Mouse (Mus musculus) stomach, postnatal 0 days (tissue): ENCODE data around the gene Sult2b1. TPM values are rescaled to one million over a fixed set of nuclear protein-coding genes. Genes with fewer than 3 reads are reported as not detected.

Experiments
- ATAC-seq: fragments of 200-750 bp; cut with Nextera tagmentation; 2 replicates; pipeline ENCODE4 v1.8.0; 2017; ENCODE audit not compliant: low FRiP score, low TSS enrichment
- DNase-seq: peaks from one replicate; pipeline ENCODE4 v3.0.0-alpha.2; 2016; ENCODE audit warnings: low spot score
- H3K27ac ChIP-seq: fragments of 300-500 bp; sonication (generic); replicated peaks from 2 replicates; pipeline ENCODE4 v1.5.1; 2014; ENCODE audit warnings: mild to moderate bottlenecking, control low read depth
- H3K27me3 ChIP-seq: fragments of 300-500 bp; sonication (generic); 2 replicates; pipeline ENCODE4 v1.6.1; 2014; ENCODE audit warnings: low read length; ENCODE audit not compliant: control insufficient read depth, insufficient read depth
- H3K36me3 ChIP-seq: fragments of 300-500 bp; sonication (generic); 2 replicates; pipeline ENCODE4 v1.6.1; 2014; ENCODE audit warnings: low read length, mixed read lengths; ENCODE audit not compliant: control insufficient read depth, insufficient read depth
- H3K4me1 ChIP-seq: fragments of 300-500 bp; sonication (generic); replicated peaks from 2 replicates; pipeline ENCODE4 v1.6.1; 2014; ENCODE audit warnings: antibody characterized with exemption; ENCODE audit not compliant: control insufficient read depth, insufficient read depth
- H3K4me2 ChIP-seq: fragments of 300-500 bp; sonication (generic); replicated peaks from 2 replicates; pipeline ENCODE4 v1.6.1; 2014; ENCODE audit warnings: low read depth, mild to moderate bottlenecking, control low read depth, moderate library complexity
- H3K4me3 ChIP-seq: fragments of 300-500 bp; sonication (generic); 2 replicates; pipeline ENCODE4 v1.5.1; 2014; ENCODE audit warnings: low read depth, low read length, control low read depth
- H3K9ac ChIP-seq: fragments of 300-500 bp; sonication (generic); 2 replicates; pipeline ENCODE4 v1.6.1; 2014; ENCODE audit warnings: mild to moderate bottlenecking, low read length, control low read depth, mixed read lengths
- H3K9me3 ChIP-seq: fragments of 300-500 bp; sonication (generic); 2 replicates; pipeline ENCODE4 v1.6.1; 2016; ENCODE audit warnings: low read length; ENCODE audit not compliant: control insufficient read depth
- CTCF ChIP-seq: IDR thresholded peaks from 2 replicates; pipeline ENCODE4 v1.5.1; 2016; ENCODE audit warnings: antibody characterized with exemption, low read depth, mild to moderate bottlenecking, moderate library complexity
- EP300 ChIP-seq: optimal IDR thresholded peaks from 2 replicates; pipeline ENCODE3; 2016; ENCODE audit warnings: antibody characterized with exemption
- WGBS: fragments of 180-500 bp; shearing (Covaris S2); extraction: QIAGEN DNeasy Blood & Tissue Kit; methylation state at CpG from one replicate; pipeline ENCODE4 v1.1.7; 2014; 5-methylcytosine and 5-hydroxymethylcytosine counted together
- polyA plus RNA-seq: library from polyadenylated mRNA; unstranded; fragments of >200 nt; fragmentation: Nextera tagmentation; extraction: Ambion mirVana; gene quantifications from 2 replicates; pipeline ENCODE4 v1.2.1, GENCODE M21; 2015

Gene Sult2b1
- polyA plus RNA-seq, 1 experiment from 2014 or later, result 87.1 TPM

DNA sequence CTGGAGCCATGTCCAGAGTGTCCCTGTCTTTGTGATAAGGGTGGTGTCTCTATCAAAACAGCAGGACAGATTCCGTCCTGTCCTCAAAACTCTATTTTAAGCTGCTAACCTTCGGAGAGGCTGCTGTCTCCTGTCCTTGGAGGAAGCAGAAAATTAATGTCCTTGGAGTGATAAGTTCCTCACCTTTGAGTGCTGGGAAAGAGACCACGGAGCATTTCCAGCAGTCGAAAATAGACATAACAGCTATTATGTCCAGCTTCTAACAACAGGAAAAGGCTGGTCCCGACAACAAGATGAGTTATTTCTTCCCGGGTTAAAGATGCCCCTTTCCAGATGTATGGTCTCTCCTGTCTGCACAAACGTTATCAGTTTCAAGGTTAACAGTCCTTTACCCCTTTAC, 9.2 kb downstream of the Sult2b1 start:
- H3K4me2 ChIP-seq, result no peak overlapping the region
- ATAC-seq, result no peak

DNA sequence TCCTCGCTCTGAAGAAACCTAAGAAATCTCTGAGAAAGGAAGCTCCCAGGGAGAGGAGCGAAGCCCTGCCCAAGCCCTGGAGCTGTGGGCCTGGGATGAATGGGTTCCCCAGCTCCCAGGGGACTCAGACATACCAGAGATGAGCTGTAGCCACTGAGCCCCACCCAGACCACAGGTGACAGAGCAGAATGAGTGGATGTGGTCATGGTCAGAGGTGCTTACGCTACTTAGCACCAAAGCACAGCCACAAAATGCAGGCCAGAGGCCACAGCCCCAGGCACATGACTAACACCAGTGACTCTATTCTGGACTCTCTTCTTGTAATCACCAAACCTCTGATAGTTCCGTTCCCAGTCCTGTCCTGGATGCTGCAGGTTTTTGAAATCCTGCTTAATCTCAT, 13.4 kb downstream of the Sult2b1 start:
- 53% methylated on average over 4 of the region's 4 CpGs for WGBS
- 0 out of 2 replicates have a peak overlapping the region, but pooled peaks have one; percentile 13 for H3K27ac ChIP-seq
- no peak overlapping the region for H3K4me2 ChIP-seq
- H3K9me3 ChIP-seq, result no peaks in the 10 kb centered on the region
- no peak for DNase-seq
- H3K27me3 ChIP-seq, result no peaks in the 10 kb centered on the region
- no peaks in the 10 kb centered on the region for H3K36me3 ChIP-seq
- TF ChIP-seq CTCF (no peak), EP300 (no peak)
- no peak overlapping the region for H3K4me3 ChIP-seq
- H3K4me1 ChIP-seq, result no peaks in the 10 kb centered on the region
- ATAC-seq, result no peak
- H3K9ac ChIP-seq, result no peak overlapping the region

More for the DNA sequence above, 9.2 kb downstream of the Sult2b1 start:
- H3K4me3 ChIP-seq, result no peak overlapping the region
- no peak overlapping the region for H3K9ac ChIP-seq
- H3K27me3 ChIP-seq, result no peaks in the 10 kb centered on the region
- no peak for DNase-seq
- no peak overlapping the region for H3K27ac ChIP-seq
- 67% methylated on average over 7 of the region's 7 CpGs for WGBS
- TF ChIP-seq EP300 (no peak), CTCF (no peak)
- H3K36me3 ChIP-seq, result no peaks in the 10 kb centered on the region
- no peaks in the 10 kb centered on the region for H3K9me3 ChIP-seq
- no peaks in the 10 kb centered on the region for H3K4me1 ChIP-seq

DNA sequence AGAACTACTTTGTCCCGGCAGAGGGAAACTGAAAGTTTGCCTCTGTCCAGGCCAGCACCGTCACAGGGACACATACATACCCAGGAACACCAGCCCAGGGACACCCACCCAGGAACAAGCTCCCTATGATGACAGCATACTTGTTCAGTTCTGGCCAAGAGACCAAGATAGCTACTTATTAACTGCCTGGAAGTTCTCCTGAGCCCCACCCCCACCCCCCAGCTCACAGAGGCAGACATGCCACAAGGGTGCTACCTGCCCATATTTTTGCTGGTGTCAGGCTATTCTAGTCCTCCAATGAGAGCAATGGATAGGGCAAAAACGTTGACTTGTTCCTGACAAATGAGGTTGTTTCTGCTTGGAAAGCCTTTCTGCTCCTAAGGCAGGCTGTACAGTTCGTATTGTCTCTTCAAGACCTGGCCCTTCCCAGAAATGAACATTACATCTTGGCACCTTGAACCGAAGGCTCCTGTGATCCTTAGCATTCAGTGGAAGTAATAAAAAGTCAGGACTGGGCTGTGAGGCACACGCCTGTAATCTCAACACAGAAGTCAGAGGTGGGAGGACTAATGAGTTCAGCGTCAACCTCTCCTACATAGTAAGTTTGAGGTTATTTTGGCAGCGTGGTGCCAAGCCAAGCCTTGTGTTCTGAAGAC, 13.9 kb downstream of the Sult2b1 start:
- ATAC-seq (peak; percentile 29), DNase-seq (no peak)
- 52% methylated on average over 8 of the region's 8 CpGs for WGBS
- TF ChIP-seq EP300 (no peak), CTCF (no peak)
- no peaks in the 10 kb centered on the region for H3K27me3 ChIP-seq
- no peak overlapping the region for H3K4me2 ChIP-seq
- no peak overlapping the region for H3K9ac ChIP-seq
- H3K9me3 ChIP-seq, result no peaks in the 10 kb centered on the region
- H3K36me3 ChIP-seq, result no peaks in the 10 kb centered on the region
- no peak overlapping the region for H3K4me3 ChIP-seq
- no peaks in the 10 kb centered on the region for H3K4me1 ChIP-seq
- H3K27ac ChIP-seq, result peak overlapping the region; percentile 13; the same call in 1 of the 2 replicates

DNA sequence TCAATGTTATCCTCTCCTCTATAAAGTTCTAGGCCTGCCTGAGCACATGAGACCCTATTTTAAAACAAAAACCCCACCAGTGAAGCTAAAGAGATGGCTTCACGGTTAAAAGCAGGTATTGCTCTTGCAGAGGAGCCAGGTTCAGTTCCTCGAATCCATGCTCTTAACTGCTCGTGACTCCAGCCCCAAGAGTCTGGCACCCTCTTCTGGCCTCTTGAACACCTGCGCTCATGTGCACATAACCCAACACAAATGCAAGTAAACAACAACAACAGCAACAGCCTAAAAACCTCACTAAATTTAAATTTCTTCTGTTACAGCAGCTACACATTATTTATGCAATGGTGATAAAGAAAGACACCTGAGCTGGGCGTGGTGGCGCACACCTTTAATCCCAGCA, 17.0 kb downstream of the Sult2b1 start:
- no peak overlapping the region for H3K4me2 ChIP-seq
- no peaks in the 10 kb centered on the region for H3K36me3 ChIP-seq
- H3K9ac ChIP-seq, result no peak overlapping the region
- H3K27me3 ChIP-seq, result no peaks in the 10 kb centered on the region
- no peak overlapping the region for H3K27ac ChIP-seq
- H3K9me3 ChIP-seq, result no peaks in the 10 kb centered on the region
- TF ChIP-seq EP300, result no peak
- TF ChIP-seq CTCF, result peak; percentile 29; the same call in 1 of the 2 replicates
- H3K4me3 ChIP-seq, result no peak overlapping the region
- ATAC-seq (no peak), DNase-seq (no peak)
- no peaks in the 10 kb centered on the region for H3K4me1 ChIP-seq
- WGBS, result 89% methylated on average over 6 of the region's 6 CpGs

DNA sequence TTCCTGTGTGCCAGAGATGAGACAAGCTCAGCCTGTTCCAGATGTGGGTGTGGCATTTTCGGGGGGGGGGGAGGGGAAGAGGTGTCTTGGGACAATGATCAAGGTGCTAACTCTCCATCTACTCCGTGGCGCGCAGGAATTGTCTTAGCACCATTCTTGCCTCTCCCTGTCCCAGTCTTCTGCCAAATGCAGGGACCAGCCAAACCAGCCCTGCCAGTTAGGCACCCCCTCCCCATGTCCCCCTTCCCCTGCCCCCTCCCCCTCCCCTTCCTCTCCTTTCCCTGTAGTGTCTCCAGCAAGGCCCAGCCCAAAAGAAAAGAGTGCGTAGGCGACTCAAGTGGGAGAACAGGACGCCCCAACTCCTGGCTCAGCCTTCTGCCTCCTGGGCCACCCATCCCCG, 17.7 kb downstream of the Sult2b1 start:
- H3K27ac ChIP-seq, result no peak overlapping the region
- H3K36me3 ChIP-seq, result no peaks in the 10 kb centered on the region
- no peak overlapping the region for H3K4me3 ChIP-seq
- ATAC-seq (no peak), DNase-seq (no peak)
- no peaks in the 10 kb centered on the region for H3K4me1 ChIP-seq
- H3K9me3 ChIP-seq, result no peaks in the 10 kb centered on the region
- no peak overlapping the region for H3K9ac ChIP-seq
- H3K27me3 ChIP-seq, result no peaks in the 10 kb centered on the region
- WGBS, result 41% methylated on average over 6 of the region's 8 CpGs
- no peak for TF ChIP-seq CTCF
- no peak for TF ChIP-seq EP300
- no peak overlapping the region for H3K4me2 ChIP-seq

DNA sequence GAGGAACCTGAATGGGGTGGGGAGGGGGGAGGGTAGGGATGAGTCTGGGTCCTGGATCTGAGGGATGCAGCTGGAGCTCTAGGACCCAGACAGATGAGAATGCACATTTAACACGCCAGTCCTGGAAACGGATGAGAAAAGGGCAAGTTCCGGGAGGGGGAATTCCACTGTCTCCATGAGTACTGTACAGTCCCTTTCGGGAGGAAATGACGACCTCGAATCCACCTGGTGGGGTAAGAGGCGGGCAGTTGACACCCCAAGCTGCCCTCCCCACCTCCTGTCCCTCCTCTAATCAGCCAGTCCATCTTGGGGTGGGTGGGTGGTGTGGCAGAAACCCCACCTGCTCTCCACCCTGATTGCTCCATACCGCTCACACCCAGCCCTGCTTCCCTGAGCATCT, 18.5 kb downstream of the Sult2b1 start:
- Histone ChIP-seq H3K9me3 (no peaks in the 10 kb centered on the region), H3K4me3 (no peak overlapping the region), H3K27ac (no peak overlapping the region), H3K27me3 (no peaks in the 10 kb centered on the region), H3K4me2 (no peak overlapping the region), H3K9ac (no peak overlapping the region), H3K4me1 (no peaks in the 10 kb centered on the region), H3K36me3 (no peaks in the 10 kb centered on the region)
- ATAC-seq, result peak; percentile 45; the same call in 1 of the 2 replicates
- no peak for TF ChIP-seq CTCF
- TF ChIP-seq EP300, result no peak
- WGBS, result 40% methylated on average over 8 of the region's 8 CpGs
- no peak for DNase-seq
